Mouse (Mus musculus) mouse embryonic stem cell (cell line): ENCODE measurements at regions not wholly inside any gene's neighbourhood (a gene's known extent, or its start where the extent isn't known, plus 50 kb on each side); places are given as distances from the start of the nearest gene placed in this dataset.

ENCODE experiments used
- in situ Hi-C, 2 experiments: fragments of 300-500 bp; cut with MboI; formaldehyde crosslinking; loops; 1 replicate in 1 of 2; 3 replicates in 1 of 2; pipeline ENCODE4 v1.14.3; 2019 to 2020; ENCODE audit warnings: low sequenced_read_pairs in 2 of 2, low pct_unique_long_range_greater_than_20kb in 1 of 2, mixed read lengths in 1 of 2; ENCODE audit not compliant: unreplicated experiment in 1 of 2

GRCm38 (mm10) chr2:178691190-178691864 lies 261.0 kb downstream of the Cdh26 start:
- in situ Hi-C loops: no loop called here

GRCm38 (mm10) chr2:178691865-178692228 lies 261.5 kb downstream of the Cdh26 start:
- in situ Hi-C loops: no loop called here

- in situ Hi-C loops: no loop called here
Observed at GRCm38 (mm10) chr2:178692231-178692630, 261.9 kb downstream of the Cdh26 start.

GRCm38 (mm10) chr2:178698648-178699047 lies 268.3 kb downstream of the Cdh26 start:
- in situ Hi-C loops: no loop called here

GRCm38 (mm10) chr2:178700825-178701224 lies 270.5 kb downstream of the Cdh26 start:
- in situ Hi-C loops: no loop called here

GRCm38 (mm10) chr2:178704510-178704909 lies 274.2 kb downstream of the Cdh26 start:
- in situ Hi-C loops: no loop called here

GRCm38 (mm10) chr2:178708649-178709048 lies 278.3 kb downstream of the Cdh26 start:
- in situ Hi-C loops: no loop called here

GRCm38 (mm10) chr2:178709192-178709881 lies 279.0 kb downstream of the Cdh26 start:
- in situ Hi-C loops: no loop called here

DNA sequence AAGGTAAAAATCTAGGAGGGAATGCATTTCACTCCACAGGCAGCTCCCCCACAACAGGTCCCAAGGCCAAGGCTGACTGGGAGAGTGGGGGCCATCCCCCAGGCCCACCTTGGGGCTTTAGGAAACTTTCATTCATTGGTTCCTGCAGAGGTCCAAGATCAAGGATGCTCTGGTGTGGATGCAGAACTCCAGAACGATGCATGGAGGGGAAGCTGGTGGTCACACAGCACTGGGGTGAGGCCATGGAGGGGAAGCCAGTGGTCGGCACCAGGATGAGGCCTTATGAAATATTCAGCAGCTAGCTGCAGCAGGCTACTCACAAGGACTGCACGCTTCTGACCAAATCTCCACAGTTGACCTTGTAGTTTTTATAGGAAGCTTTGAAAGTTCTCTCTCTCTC lies 279.7 kb downstream of the Cdh26 start:
- in situ Hi-C loops: no loop called here

DNA sequence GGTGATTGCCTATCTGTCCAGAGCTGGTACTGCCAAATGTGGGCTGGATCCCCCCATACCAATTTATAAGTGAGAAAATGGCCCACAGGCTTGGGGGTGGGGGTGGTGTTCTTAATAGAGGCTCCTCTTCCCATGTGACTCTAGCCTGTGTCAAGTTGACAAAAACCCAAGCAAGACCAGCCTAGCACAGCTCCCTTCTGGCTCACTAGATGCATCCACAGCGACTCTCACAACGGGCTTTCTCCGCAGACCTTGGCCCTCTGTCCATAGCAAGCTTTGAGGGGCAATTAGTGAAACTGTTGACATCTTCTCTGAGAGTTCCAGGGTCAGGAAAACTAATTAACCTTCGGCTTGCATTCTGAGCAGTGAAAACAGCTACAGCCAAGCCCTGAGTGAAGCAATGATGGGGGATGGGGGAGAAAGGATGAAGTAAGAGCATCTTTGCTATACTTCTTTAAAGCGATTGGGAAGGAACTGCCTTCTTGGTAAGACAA lies 281.3 kb downstream of the Cdh26 start:
- in situ Hi-C loops: no loop called here

- in situ Hi-C loops: no loop called here
Observed at GRCm38 (mm10) chr2:178712391-178712892, 282.1 kb downstream of the Cdh26 start.

- in situ Hi-C loops: no loop called here
Observed at GRCm38 (mm10) chr2:178715500-178716245, 285.3 kb downstream of the Cdh26 start.

- in situ Hi-C loops: no loop called here
Observed at GRCm38 (mm10) chr2:178718048-178718447, 287.7 kb downstream of the Cdh26 start.

DNA sequence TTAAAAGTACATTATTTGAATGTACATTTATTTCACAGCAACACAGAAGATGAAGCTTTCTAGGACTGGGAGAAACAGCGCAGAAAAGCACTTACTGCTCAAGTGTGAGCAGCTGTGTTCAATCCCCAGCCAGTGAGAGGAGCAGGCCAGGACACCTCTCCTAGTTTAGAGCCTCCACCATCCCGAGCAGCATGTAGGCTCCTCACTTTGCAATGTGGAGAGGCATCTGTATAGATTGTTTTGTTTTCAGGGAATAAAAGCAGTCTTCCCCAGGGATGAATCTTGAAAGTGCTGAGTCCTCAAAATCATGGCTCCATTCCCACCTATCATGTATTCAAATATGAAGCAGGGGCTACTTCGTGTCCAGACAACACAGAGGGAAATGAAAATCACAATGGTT lies 293.1 kb downstream of the Cdh26 start:
- in situ Hi-C loops: no loop called here

DNA sequence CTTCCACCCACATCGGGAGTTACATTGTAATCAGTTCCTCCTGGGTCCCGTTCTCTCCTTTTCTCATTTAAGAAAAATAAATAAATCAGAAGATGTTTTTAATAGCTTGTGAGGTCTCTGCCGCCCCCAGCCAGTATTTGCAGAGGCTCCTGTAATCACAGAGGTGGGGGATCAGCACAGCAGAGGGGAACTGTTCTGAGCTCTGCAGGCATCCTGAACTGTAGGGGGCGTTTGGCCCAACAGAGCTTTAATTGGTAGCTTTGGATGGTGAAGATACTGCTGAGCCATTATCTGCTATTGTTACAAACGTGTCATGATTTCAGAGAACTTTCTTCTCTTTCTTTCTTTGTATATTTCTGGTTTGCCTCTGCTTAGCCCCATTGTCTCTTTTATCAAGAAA lies 293.9 kb downstream of the Cdh26 start:
- in situ Hi-C loops: no loop called here

DNA sequence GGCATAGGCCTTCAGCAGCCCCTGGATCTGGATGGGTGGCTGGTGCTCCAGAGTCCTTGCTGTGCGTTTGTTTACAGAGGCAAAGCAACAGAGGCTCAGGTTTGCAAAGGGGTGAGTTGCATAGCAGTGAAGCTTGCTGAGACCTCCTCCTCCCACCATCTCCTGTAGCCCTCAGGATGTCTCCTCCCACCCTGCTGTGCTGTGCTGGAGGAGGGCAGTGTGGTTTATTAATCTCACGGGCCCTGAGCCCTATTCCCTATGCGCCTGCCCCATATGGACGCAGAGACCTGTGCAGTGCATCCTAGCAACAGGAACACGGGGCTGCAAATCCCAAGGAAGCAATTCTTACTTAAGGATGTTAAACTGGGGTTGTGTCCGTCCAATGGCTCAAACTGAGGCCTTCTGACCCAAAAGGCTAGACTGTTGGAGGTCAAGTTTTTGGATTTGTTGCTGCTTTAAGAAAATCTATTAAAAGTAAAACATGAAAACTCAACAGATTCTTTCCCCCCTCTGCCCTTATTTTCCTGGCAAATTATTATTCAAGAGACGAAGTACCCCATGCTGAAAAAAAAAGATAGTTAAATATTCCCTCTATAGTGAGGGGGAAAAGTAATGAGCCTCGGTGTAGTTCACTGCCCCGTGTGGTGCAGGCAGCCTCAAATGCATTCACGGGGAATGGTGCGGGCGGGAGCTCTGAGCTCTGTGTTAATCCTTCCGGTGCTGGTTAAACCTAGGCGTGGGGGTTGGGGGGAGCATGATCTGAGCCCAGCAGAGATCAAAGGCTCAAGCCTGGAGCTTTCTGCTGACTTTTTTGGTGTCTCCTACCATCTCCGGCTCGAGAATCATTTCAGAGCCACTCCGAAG lies 297.8 kb downstream of the Cdh26 start:
- in situ Hi-C loops: no loop called here

DNA sequence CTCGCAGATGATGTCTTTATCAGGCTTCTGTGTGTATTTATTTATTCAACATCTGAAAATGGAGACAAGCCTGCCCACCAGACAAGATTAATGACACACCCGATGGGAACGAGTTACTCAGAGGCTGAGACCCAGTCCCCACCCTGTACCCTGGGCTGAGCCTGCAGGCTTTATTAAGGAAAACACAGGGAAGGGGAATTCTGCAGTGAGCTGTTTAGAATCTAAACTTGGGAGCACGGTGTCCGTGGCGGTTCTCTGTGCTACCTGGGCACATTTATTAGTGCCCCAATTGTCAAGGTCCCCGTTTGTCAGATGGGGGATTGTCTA lies 298.4 kb downstream of the Cdh26 start:
- in situ Hi-C loops: no loop called here

DNA sequence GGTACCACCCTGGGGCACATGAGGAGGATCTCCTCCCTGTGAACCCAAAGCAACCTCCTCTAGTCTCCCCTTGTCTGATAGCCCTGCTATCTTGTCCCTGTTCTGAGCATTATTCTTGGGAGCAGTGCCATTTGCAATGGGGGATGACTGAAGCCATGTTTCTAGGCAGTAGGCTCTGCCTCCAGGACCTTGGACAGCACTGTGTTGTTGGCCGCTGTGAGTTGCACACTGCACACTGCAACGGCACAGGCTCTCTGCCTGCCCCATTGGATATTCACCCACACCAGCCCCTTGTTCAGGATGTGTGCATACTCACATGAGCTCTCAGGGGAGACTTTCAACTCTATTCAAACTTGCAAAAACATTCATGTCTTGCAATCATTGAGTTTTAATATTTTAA lies 304.8 kb downstream of the Cdh26 start:
- in situ Hi-C loops: no loop called here

DNA sequence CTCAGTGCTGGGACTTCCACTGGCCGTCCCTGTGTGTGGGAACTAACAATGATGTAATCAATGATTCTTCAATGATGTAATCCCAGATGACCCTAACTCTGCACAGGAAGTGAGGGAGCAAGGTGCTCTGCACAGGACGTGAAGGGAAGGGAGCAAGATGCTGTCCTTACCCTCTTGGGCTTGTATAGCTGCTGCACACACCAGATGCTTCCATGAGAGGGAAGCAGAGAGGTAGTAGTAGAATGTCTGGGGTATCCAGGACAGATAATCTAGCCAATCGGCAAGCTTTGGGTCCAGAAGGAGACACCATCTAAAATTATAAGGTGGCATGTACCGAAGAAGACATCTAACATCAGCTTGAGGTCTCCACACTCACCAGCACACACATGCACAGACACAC lies 314.3 kb downstream of the Cdh26 start:
- in situ Hi-C loops: no loop called here
